Mouse (Mus musculus): ENCODE measurements around the gene Cenpx. TPM values are rescaled to one million over a fixed set of nuclear protein-coding genes. Genes with fewer than 3 reads are reported as not detected.
"Not testable (repeated sequence)": the region's sequence is repeated elsewhere in the genome, so short reads cannot be mapped to it uniquely, and the experiment has no call there.

Gene Cenpx
- total RNA-seq, 2 experiments from 2014 or later = 7.1 to 21.2 TPM

DNA sequence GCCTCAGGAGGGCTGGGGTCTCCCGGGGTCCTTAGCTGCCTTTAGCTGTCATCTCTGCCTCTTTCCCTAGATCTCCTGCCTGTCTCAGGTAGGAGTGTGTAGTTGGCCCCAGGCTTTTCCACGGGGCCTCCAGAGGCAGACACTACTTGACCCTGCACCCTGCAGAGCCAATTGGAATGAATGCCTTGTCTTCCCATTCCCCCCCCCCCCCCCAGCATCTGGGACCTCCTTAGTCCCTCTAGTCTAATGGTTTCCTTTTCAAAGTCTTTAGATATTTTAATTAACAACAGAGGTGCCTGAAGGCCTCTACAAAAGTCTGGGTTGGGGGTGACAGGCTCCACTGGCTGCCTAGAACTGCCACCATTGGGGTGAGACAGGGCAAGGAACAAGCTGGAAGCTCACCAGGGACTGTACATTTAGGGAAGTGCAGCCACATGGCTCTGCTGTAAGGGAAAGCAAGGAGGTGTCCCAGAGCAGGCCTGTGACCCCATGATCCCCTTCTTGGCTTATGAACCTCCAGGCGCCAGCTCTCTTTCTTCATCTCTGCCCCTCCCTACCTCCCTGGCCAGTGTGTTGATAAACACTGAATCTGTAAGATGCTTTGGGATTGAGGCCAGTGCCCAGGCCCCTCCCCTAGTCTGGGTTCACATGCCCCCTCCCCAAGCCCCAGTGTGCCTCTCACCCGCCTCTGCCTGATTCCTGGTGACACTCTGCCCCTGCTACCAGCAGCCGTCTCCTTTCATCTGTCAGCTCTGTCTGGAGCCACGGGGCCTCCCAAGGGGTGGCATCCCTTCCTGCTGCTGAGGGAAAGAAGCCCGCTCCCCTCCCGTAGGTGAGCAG is 8.8 kb downstream of the Cenpx start:
- ATAC-seq (replicated peaks; ENCODE audit: low FRiP score, poor library complexity, severe bottlenecking) = no peak

- no peak for ATAC-seq (replicated peaks; ENCODE audit: low FRiP score, poor library complexity, severe bottlenecking)
Measured at GRCm38 (mm10) chr11:120703696-120704454, 9.7 kb downstream of the Cenpx start.

GRCm38 (mm10) chr11:120697741-120698140 is 15.8 kb downstream of the Cenpx start:
- no peak for ATAC-seq (replicated peaks; ENCODE audit: low FRiP score, poor library complexity, severe bottlenecking)

GRCm38 (mm10) chr11:120696568-120696967 is 17.0 kb downstream of the Cenpx start:
- no peak for ATAC-seq (replicated peaks; ENCODE audit: low FRiP score, poor library complexity, severe bottlenecking)

DNA sequence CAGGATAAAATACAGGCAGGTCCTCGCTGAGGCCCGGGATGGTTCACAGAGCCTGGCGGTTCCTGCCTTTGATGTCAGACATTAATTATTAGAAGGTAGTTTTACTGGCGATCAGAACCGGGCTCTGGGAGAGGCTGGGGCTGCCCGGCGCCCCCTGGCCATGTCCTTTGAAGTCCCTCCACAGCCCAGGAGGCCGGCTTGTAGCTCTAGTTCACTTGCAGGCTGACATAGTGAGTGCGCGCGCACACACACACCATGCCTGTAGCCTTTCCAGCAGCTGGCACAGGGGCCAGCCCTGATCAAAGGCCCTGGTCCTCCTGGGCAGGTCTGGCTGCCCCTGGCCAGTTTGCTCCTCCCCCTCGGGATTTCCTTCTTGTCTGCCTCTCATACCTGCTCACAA is 17.9 kb downstream of the Cenpx start:
- ATAC-seq (replicated peaks; ENCODE audit: low FRiP score, poor library complexity, severe bottlenecking) = no peak

GRCm38 (mm10) chr11:120695184-120695583 is 18.4 kb downstream of the Cenpx start:
- ATAC-seq (replicated peaks; ENCODE audit: low FRiP score, poor library complexity, severe bottlenecking) = no peak

DNA sequence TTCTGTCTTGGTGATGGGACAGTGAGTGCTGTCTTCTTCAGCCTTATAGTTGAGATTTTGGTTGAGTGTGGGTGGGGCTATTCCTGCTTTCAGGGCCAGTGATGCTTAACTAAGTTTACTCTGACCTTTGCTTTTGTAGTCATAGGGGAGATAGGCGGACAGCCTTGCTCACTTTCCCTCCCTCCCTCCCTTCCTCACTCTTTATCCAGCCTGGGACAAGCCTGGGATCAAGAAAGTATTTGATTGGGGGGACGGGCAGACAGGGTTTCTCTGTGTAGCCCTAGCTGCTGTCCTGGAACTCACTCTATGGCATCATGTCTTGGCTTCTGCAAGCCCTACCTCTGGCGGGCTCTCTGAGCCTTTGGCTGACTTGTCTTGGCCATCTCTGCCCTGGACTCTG is 20.1 kb downstream of the Cenpx start:
- ATAC-seq (replicated peaks; ENCODE audit: low FRiP score, poor library complexity, severe bottlenecking) = no peak

DNA sequence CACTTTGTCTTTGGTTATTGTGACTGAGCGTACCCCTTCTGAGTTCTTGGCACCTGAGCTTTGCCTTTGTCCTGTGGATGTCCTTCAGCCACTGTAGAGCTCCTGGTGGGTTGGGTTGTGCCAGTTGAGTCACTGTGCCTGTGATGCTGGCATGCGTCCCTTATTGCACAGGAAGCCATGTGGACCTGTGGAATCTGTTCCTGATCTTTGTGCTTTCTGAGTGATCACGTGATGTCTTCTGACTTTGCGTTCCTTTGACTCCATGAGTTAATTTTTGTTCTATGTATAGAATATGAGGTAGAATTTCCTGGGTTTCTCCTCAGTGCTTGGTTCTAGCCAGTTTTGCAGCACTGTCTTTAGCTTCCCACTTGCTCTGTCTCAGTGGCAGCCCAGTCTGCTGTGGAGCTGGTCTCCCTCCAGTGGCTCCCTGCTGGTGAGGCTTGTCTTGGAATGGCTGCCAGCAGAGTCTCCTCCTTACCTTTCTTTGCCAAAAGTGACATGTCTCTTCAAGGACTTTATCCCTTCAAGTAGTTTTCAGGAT is 21.0 kb downstream of the Cenpx start:
- no peak for ATAC-seq (replicated peaks; ENCODE audit: low FRiP score, poor library complexity, severe bottlenecking)

GRCm38 (mm10) chr11:120689365-120689764 is 24.2 kb downstream of the Cenpx start:
- no peak for ATAC-seq (replicated peaks; ENCODE audit: low FRiP score, poor library complexity, severe bottlenecking)

DNA sequence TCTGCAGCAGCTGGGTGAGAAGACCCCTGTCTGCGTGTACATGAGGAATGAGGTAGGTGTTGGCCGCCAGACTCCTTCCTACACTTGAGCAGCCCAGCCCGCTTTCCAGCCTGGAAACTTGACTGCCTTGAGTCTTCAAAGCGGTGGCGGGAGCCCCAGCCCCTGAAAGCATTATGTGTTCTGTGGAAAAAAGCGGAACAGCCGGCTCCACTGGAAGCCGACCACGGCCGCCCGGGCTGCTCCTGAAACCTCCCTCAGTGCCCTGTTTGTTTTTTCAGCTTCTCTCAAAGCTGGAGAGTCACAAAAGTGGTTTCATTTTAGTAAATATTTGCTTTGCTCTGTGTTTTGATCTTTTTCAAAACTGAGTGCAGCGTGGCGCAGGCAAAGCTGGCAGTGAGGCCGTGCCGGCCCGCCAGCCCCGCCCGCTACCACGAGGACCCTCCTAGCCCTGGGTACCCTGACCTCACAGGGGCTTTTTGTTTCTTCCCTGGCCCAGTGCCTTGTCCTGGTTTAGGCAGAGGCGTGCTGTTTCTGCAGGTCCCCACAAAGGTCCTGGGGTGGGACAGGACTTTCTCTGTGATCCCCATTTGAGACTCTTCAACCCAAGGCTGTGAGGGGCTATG is 26.8 kb downstream of the Cenpx start:
- no peak for ATAC-seq (replicated peaks; ENCODE audit: low FRiP score, poor library complexity, severe bottlenecking)

DNA sequence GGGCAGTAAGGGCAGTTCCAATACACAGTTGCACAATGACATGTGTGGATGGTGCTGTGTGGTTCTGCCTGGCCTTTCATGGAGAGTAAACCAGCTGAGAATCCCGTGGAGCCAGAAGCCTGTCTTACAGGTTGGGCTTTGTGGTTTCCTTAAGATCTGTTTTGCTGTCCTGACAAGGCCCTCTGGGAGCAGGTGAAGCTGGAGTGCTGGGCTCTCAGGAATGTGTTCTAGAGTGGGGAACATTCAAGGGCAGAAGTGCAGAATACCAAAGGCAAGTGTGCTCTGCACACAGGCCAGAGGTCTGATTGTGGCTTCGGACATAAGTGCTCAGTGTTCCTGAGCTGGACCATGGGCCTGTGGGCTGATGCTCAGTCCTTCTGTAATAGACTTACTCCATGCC is 28.9 kb downstream of the Cenpx start:
- no peak for ATAC-seq (replicated peaks; ENCODE audit: low FRiP score, poor library complexity, severe bottlenecking)

DNA sequence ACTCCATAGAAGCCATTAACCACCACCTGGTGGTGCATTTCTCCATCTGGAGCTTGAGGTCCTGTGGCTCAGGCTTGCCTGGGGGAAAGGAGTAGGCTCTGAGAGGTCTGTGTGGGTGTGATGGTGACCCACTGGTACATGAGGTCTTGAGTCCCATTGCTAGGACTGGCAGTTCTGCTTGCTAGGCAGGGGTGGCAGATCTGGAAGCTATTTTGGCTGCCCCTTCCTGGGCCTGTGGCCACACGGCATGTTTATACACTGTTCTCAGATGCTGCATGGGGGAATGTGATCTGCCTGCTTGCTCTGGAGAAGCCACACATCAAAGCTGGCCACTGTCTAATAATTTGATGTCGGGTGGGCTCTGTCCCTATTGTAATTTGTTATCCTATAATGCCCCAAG is 29.5 kb downstream of the Cenpx start:
- ATAC-seq (replicated peaks; ENCODE audit: low FRiP score, poor library complexity, severe bottlenecking) = no peak

DNA sequence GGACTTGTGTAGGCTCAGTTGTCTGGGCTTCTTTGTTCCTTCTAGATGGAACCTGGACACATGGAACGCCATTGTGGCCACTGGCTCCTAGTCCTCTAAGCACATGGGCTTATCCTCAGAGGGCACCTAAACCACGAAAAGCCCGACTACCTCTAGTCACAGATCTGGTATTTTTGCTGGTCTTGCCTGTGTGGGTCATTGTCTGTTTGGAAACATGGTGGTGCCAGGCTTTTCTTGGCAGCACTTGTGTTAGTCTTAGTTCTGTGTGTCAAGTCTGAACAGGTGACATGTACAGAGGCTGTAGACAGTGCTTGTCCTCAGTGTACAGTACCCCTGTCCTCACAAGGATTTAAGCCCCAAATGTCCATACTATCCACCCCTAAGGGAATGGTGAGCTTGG is 30.0 kb downstream of the Cenpx start:
- no peak for ATAC-seq (replicated peaks; ENCODE audit: low FRiP score, poor library complexity, severe bottlenecking)

- ATAC-seq (replicated peaks; ENCODE audit: low FRiP score, poor library complexity, severe bottlenecking) = no peak
Measured at GRCm38 (mm10) chr11:120682683-120683082, 30.9 kb downstream of the Cenpx start.

GRCm38 (mm10) chr11:120679909-120680308 is 33.6 kb downstream of the Cenpx start:
- ATAC-seq (replicated peaks; ENCODE audit: low FRiP score, poor library complexity, severe bottlenecking) = peak; percentile 67

DNA sequence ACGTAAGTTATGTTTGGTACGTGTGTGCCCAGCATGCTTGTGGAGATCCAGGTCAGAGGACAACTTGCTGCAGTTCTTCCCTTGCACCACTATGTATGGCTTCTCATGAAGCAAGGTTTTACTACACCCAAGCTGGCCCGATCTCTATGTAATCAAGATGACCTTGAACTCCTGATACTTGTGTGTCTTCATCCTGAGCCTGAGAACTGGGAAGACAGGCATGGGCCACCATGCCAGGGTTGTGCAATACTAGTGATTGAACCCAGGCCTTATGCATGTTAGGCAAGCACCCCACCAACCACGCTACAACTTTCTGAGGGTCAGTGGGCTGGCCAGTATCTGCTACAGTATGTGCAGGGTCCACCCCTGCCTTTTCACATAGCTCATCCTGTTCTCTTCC is 36.6 kb downstream of the Cenpx start:
- ATAC-seq (replicated peaks; ENCODE audit: low FRiP score, poor library complexity, severe bottlenecking) = no peak

DNA sequence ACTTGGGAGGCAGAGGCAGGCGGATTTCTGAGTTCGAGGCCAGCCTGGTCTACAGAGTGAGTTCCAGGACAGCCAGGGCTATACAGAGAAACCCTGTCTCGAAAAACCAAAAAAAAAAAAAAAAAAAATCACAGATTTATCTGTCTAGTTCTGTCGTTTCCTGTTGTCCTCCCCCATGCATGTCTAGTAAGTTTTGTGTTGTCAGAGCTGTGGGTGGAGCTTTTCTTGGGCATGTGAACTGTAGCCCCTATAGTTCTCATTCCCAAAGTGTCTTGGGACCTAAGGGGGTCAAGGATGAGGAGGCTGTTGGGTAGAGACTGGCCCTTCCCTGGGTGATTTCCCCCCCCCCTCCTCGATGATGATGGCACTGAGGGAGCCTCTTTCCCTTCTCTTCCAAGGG is 37.7 kb downstream of the Cenpx start:
- ATAC-seq (replicated peaks; ENCODE audit: low FRiP score, poor library complexity, severe bottlenecking) = not testable (repeated sequence)

DNA sequence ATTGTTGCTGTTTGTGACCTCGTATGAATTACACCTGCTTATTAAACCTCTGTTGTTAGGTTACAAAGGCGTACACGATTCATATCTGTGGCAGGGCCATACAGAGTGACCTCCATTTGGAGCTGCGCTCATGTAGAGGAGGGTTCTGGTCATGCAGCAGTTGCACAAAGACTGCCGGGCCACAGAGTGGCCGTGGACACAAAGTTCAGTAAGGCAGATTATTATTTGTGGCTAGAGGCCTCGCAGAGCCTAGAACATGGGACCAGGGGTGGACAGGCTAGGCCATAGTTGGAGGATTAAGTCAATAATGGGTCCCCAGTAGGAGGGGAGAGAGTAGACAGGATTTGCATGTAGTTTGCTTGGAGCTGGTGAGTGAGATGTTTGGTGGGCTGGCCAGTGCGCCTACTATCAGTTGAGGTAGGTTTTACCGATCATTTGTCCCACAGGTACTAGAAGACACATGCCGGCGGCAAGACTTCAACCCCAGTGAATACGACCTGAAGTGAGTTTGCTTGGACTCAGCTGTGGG is 39.9 kb downstream of the Cenpx start:
- ATAC-seq (replicated peaks; ENCODE audit: low FRiP score, poor library complexity, severe bottlenecking) = peak; percentile 33; the same call in 1 of the 2 replicates

DNA sequence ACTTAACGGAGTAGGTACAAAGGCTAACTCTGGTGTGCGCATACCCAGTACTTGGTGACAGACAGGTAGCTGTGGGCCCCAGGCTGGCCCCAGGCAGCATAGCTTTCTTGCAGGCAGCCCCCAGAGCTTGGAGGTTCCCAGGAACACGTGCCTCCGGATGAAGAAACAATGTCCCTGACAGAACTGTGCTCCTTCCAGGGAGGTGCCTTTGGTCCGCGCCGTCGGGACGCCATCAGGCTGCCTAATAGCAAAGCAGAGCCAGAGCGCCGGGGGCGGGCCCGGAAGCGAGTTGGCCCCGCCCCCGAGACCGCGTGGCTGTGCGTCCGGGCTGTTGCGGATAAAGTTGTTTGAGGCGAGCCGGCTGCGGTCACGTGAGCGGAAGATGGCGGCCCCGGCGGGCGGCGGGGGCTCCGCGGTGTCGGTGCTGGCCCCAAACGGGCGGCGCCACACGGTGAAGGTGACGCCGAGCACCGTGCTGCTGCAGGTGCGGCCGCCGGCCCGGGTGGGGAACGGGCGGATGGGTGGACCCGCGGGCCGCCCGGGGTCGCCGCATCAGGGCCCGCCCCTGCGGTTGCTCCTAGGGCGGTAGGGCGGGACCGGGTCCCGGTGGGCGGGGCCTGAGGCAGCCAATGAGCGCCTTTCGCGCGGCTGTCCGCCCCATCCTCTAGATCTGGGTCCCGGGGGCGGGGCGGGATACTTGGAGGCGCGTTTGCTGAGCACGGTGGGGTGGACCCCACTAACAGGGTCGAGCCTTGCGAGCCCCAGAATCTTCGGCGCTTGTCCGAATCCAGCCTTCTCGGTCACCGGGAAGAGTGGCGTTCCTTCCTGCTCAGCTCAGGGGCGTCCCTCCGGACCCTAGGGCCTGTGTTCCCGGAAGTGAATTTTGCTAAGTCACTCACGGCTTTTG is 40.6 kb downstream of the Cenpx start, which contains the start of gene Aspscr1:
TSS of gene Aspscr1 (plus strand) at position 287 of the 907 bp plus-strand sequence.
- peak; percentile 92 for ATAC-seq (replicated peaks; ENCODE audit: low FRiP score, poor library complexity, severe bottlenecking)
